Mouse (Mus musculus) midbrain, postnatal 0 days (tissue): ENCODE data around the gene Ttc38. TPM values are rescaled to one million over a fixed set of nuclear protein-coding genes. Genes with fewer than 3 reads are reported as not detected.
A peak's percentile ranks its signal among the peaks of the same experiment; 100 is the strongest.

Experiments used
- ATAC-seq: fragments of 200-750 bp; cut with Nextera tagmentation; 2 replicates; pipeline ENCODE4 v1.8.0; 2017; ENCODE audit warnings: moderate number of reproducible peaks, mild to moderate bottlenecking, moderate TSS enrichment, moderate library complexity; ENCODE audit not compliant: low FRiP score
- DNase-seq: peaks from one replicate; pipeline ENCODE4 v3.0.0-alpha.2; 2015; ENCODE audit warnings: low spot score
- H3K27ac ChIP-seq: fragments of 300-500 bp; sonication (generic); 2 replicates; pipeline ENCODE4 v1.5.1; 2014; ENCODE audit warnings: low read depth, mild to moderate bottlenecking, low read length, mixed read lengths
- H3K27me3 ChIP-seq: fragments of 300-500 bp; sonication (generic); 2 replicates; pipeline ENCODE4 v1.6.1; 2014; ENCODE audit warnings: low read length, control low read depth, mixed read lengths; ENCODE audit not compliant: insufficient read depth
- H3K36me3 ChIP-seq: fragments of 300-500 bp; sonication (generic); 2 replicates; pipeline ENCODE4 v1.6.1; 2014; ENCODE audit warnings: low read length, control low read depth, mixed read lengths; ENCODE audit not compliant: insufficient read depth
- H3K4me1 ChIP-seq: fragments of 300-500 bp; sonication (generic); 2 replicates; pipeline ENCODE4 v1.6.1; 2014; ENCODE audit warnings: mild to moderate bottlenecking, control low read depth, antibody characterized with exemption, low read length, mixed read lengths; ENCODE audit not compliant: insufficient read depth
- H3K4me2 ChIP-seq: fragments of 300-500 bp; sonication (generic); 2 replicates; pipeline ENCODE4 v1.6.1; 2014; ENCODE audit warnings: low read depth, mild to moderate bottlenecking, low read length, mixed read lengths; ENCODE audit not compliant: poor library complexity, severe bottlenecking
- H3K4me3 ChIP-seq: fragments of 300-500 bp; sonication (generic); 2 replicates; pipeline ENCODE4 v1.5.1; 2014; ENCODE audit warnings: low read depth, mild to moderate bottlenecking, low read length, moderate library complexity
- H3K9ac ChIP-seq: fragments of 300-500 bp; sonication (generic); replicated peaks from 2 replicates; pipeline ENCODE4 v1.6.1; 2014; ENCODE audit warnings: mild to moderate bottlenecking, low read length, moderate library complexity, mixed read lengths; ENCODE audit not compliant: poor library complexity, severe bottlenecking
- H3K9me3 ChIP-seq: fragments of 300-500 bp; sonication (generic); 2 replicates; pipeline ENCODE4 v1.6.1; 2016; ENCODE audit warnings: low read length, control low read depth
- CTCF ChIP-seq: IDR thresholded peaks from 2 replicates; pipeline ENCODE4 v1.5.1; 2016; ENCODE audit warnings: antibody characterized with exemption, mild to moderate bottlenecking
- WGBS: fragments of 180-500 bp; shearing (Covaris S2); extraction: QIAGEN DNeasy Blood & Tissue Kit; methylation state at CpG from one replicate; pipeline ENCODE4 v1.1.7; 2014; 5-methylcytosine and 5-hydroxymethylcytosine counted together
- polyA plus RNA-seq: library from polyadenylated mRNA; unstranded; fragments of >200 nt; fragmentation: Nextera tagmentation; extraction: Ambion mirVana; gene quantifications from 2 replicates; pipeline ENCODE4 v1.2.1, GENCODE M21; 2015
- total RNA-seq: library from RNA; depleted of rRNA; stranded (reverse); fragments of >200 nt; gene quantifications from 2 replicates; pipeline ENCODE4 v1.2.3, GENCODE M21; 2014; rRNA removed

Gene Ttc38
- total RNA-seq (3.8 and 19.1 TPM in 2 replicates), polyA plus RNA-seq (2.2 and 3.1 TPM in 2 replicates)

- no peaks in the 10 kb centered on the region for H3K36me3 ChIP-seq
- peak within 1 kb of the TSS; percentile 52 for H3K4me3 ChIP-seq
- peak within 1 kb of the TSS; percentile 66 for H3K9ac ChIP-seq
- ATAC-seq (peak; percentile 90), DNase-seq (peak; percentile 81)
- H3K4me1 ChIP-seq = peaks cover 13% of the 10 kb centered on the region; the same call in 1 of the 2 replicates
- H3K9me3 ChIP-seq = no peaks in the 10 kb centered on the region
- H3K27ac ChIP-seq = peak within 1 kb of the TSS; percentile 38
- H3K27me3 ChIP-seq = no peaks in the 10 kb centered on the region
- WGBS = 2% methylated on average over 27 of the region's 27 CpGs
- peak within 1 kb of the TSS; percentile 84 for H3K4me2 ChIP-seq
- TF ChIP-seq CTCF = peak; percentile 35; the same call in 1 of the 2 replicates
Measured at GRCm38 (mm10) chr15:85831954-85832590, at the start of gene Ttc38. TSS of gene Ttc38 (plus strand) at chr15:85832306.

- Histone ChIP-seq H3K4me3 (no peak overlapping the region), H3K9ac (no peak overlapping the region), H3K9me3 (no peaks in the 10 kb centered on the region), H3K27ac (no peak overlapping the region), H3K4me1 (no peaks in the 10 kb centered on the region), H3K4me2 (no peak overlapping the region), H3K27me3 (no peaks in the 10 kb centered on the region), H3K36me3 (no peaks in the 10 kb centered on the region)
- ATAC-seq (no peak), DNase-seq (no peak)
- 87% methylated on average over 4 of the region's 4 CpGs for WGBS
- no peak for TF ChIP-seq CTCF
Measured at GRCm38 (mm10) chr15:85783146-85783545, 49.0 kb upstream of the Ttc38 start.

GRCm38 (mm10) chr15:85784341-85784740 is 47.8 kb upstream of the Ttc38 start:
- no peaks in the 10 kb centered on the region for H3K27me3 ChIP-seq
- ATAC-seq (no peak), DNase-seq (no peak)
- H3K4me3 ChIP-seq = no peak overlapping the region
- H3K36me3 ChIP-seq = no peaks in the 10 kb centered on the region
- no peak for TF ChIP-seq CTCF
- no peak overlapping the region for H3K4me2 ChIP-seq
- no peaks in the 10 kb centered on the region for H3K4me1 ChIP-seq
- no peaks in the 10 kb centered on the region for H3K9me3 ChIP-seq
- H3K9ac ChIP-seq = no peak overlapping the region
- 94% methylated on average over 3 of the region's 3 CpGs for WGBS
- no peak overlapping the region for H3K27ac ChIP-seq

DNA sequence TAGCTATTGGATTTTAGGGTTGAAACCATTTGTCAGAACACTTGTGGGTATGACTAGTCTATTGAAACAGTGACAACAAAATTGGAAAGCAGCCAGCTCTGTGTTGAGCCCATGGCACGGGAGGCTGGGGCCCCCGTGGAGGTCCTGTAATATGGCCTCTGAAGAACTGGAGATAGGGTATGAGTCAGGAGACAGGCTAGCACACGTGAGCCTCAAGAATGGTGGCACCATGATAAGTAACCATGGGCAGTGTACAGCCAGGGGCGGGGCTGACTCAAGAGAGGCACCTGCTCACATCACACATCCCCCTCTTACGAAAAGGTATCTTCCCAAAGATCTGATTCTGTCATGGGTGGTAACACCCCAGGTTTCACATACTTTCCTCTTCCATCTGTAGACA is 45.4 kb upstream of the Ttc38 start:
- no peak for DNase-seq
- WGBS = 77% methylated on average over 5 of the region's 5 CpGs

GRCm38 (mm10) chr15:85787482-85787881 is 44.6 kb upstream of the Ttc38 start:
- H3K4me1 ChIP-seq = no peaks in the 10 kb centered on the region
- WGBS = 92% methylated on average over 6 of the region's 6 CpGs
- no peak overlapping the region for H3K9ac ChIP-seq
- no peak overlapping the region for H3K27ac ChIP-seq
- ATAC-seq (no peak), DNase-seq (no peak)
- H3K9me3 ChIP-seq = no peaks in the 10 kb centered on the region
- no peak for TF ChIP-seq CTCF
- H3K36me3 ChIP-seq = no peaks in the 10 kb centered on the region
- no peaks in the 10 kb centered on the region for H3K27me3 ChIP-seq
- no peak overlapping the region for H3K4me2 ChIP-seq
- H3K4me3 ChIP-seq = no peak overlapping the region

More for the DNA sequence above, 45.4 kb upstream of the Ttc38 start:
- H3K27me3 ChIP-seq = no peaks in the 10 kb centered on the region
- no peak overlapping the region for H3K4me2 ChIP-seq
- H3K9me3 ChIP-seq = no peaks in the 10 kb centered on the region
- H3K27ac ChIP-seq = no peak overlapping the region
- no peak for ATAC-seq
- no peak for TF ChIP-seq CTCF
- H3K4me1 ChIP-seq = no peaks in the 10 kb centered on the region
- no peak overlapping the region for H3K4me3 ChIP-seq
- H3K9ac ChIP-seq = no peak overlapping the region
- H3K36me3 ChIP-seq = no peaks in the 10 kb centered on the region

DNA sequence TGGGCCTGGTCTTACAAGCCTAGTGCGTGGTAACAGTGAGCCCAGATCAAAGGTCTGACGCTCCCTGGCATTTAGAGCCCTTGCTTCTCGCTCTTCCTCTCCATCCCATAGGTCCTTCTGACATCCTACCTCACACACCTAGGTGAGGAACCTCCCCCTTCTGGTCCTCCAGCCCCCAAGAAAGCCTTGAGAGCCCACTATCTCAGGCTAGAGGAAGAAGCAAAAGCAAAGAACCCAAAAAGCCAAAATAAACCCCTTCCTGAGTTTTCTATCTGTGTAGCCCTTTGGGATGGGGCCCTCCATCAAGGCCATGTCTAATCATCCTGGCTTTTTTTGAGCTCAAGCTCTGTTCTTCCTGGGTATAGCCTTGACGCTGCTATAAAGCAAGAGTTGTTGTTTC is 44.1 kb upstream of the Ttc38 start:
- Histone ChIP-seq H3K27me3 (no peaks in the 10 kb centered on the region), H3K4me2 (no peak overlapping the region), H3K4me1 (no peaks in the 10 kb centered on the region), H3K36me3 (no peaks in the 10 kb centered on the region), H3K4me3 (no peak overlapping the region), H3K9me3 (no peaks in the 10 kb centered on the region), H3K9ac (no peak overlapping the region), H3K27ac (no peak overlapping the region)
- TF ChIP-seq CTCF = no peak
- no peak for ATAC-seq
- DNase-seq = no peak
- 94% methylated on average over 4 of the region's 4 CpGs for WGBS
